Mouse (Mus musculus): ENCODE measurements at regions not wholly inside any gene's neighbourhood (a gene's known extent, or its start where the extent isn't known, plus 50 kb on each side); places are given as distances from the start of the nearest gene placed in this dataset.
"Not testable (repeated sequence)": the region's sequence is repeated elsewhere in the genome, so short reads cannot be mapped to it uniquely, and the experiment has no call there.

GRCm38 (mm10) chr9:115760496-115760895, 148.8 kb upstream of the Gadl1 start:
- ChIA-PET CTCF (no interaction called here), POLR2A (interaction anchor here in 1 of 4 experiments (0.6 kb wide), 1 partner anchor 14 kb away, joined by 3 read pairs; no protein-coding TSS in a partner anchor)

DNA sequence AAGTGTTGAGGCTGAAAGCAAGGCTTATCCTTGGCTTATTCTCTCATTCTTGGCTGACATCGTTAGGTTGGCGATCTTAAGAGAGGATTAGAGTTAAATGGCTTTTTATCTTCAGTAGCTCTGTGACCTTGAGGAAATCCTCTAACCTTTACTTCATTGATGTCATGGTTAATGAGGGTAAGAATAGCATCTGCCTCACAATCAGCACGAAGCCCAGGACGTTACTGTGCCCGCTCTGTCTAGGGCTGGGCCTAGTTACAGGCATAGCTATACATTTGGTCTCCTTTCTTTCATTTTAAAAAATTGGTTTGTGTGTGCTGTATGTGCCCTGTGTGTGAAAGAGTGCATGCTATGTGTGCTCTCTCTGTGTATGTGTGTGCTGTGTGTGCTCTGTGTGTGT, 145.1 kb upstream of the Gadl1 start:
- ChIA-PET POLR2A (interaction anchor here in 1 of 4 experiments (1.5 kb wide), 1 partner anchor 98 kb away, joined by 3 read pairs; no protein-coding TSS in a partner anchor), CTCF (interaction anchor here in 1 of 4 experiments (0.6 kb wide), 1 partner anchor 1392 kb away, joined by 3 read pairs; no protein-coding TSS in a partner anchor)

GRCm38 (mm10) chr9:115766471-115766870, 142.8 kb upstream of the Gadl1 start:
- ChIA-PET POLR2A (no interaction called here), CTCF (no interaction called here)

- CTCF ChIA-PET, result no interaction called here
- POLR2A ChIA-PET, result no interaction called here
These were observed 134.1 kb upstream of the Gadl1 start for GRCm38 (mm10) chr9:115775112-115775511.

DNA sequence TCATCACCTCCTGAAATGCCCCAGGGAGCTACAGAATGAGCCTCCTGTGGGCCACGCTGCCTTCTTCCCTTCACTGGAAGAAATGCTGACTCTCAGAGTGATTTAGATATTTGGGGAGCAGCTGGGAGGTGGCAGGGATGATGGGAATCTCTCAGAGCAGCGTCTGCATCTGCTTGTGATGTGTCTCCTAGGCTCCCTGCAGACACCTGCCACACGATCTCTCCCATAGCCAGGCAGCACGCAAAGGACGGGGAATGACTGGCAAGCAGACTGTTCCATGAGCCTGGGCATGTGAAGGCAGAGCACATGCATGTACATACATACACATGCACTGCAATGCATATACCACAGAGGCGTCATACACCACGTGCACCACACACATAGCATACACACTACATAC, 133.4 kb upstream of the Gadl1 start:
- ChIA-PET POLR2A (no interaction called here), CTCF (no interaction called here)

DNA sequence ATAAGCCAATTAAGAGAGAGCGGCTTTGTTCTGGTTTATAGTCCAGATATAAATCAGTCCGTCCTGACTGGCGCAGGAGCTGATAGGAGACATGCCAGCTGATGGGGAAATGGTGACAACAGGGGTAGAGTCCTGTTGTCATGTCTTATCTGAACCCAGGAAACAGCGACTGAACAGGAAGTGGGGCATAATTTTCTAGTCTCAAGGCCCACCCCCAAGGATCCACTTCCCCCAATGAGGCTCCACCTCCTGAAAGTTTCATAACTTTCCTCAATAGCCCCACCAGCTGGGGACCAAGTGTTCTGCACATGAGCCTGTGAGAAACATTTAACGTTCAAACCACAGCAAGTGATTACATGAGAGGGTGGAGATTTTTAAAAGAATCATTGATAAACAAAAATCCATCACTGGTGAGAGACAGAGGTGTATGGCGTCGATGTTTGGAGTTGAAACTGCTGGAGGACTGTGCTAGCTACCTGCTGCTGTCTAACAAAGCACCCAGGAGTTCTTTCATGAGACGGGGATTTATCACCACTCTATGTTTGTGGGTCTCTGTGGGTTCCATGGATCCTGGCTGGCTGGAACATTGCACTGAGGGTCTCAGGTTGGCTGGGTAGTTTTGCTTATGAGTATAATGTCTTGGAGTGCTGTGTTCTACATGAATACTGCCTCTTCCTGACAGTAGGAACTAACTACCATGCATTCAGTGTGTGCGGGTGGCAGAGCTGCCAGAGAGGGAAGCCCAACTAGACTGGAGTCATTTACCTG, 132.0 kb upstream of the Gadl1 start:
- POLR2A ChIA-PET, result no interaction called here
- CTCF ChIA-PET, result no interaction called here

DNA sequence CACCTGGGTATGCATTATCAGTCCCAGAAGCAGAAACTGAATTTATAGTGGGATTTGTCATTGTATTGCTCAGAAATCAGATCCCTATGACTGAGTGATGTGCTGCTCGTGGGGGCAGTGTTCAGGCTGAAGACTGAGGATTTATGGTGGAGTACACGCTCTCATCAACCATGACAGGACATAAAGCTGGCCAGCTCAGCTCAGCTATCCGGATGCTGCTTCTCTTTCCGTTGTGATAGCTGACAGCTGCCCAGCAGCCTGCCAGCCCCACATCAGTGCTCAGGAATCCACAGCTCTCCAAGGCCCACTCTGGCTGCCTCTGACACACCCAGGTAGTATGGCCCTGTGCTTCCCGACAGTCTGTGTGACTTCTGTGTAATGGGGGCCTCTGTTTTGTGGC, 130.4 kb upstream of the Gadl1 start:
- CTCF ChIA-PET, result no interaction called here
- POLR2A ChIA-PET, result interaction anchor here in 1 of 4 experiments (0.6 kb wide), 1 partner anchor 67 kb away, joined by 3 read pairs; no protein-coding TSS in a partner anchor

GRCm38 (mm10) chr9:115799330-115799729, 109.9 kb upstream of the Gadl1 start:
- ChIA-PET CTCF (no interaction called here), POLR2A (no interaction called here)

DNA sequence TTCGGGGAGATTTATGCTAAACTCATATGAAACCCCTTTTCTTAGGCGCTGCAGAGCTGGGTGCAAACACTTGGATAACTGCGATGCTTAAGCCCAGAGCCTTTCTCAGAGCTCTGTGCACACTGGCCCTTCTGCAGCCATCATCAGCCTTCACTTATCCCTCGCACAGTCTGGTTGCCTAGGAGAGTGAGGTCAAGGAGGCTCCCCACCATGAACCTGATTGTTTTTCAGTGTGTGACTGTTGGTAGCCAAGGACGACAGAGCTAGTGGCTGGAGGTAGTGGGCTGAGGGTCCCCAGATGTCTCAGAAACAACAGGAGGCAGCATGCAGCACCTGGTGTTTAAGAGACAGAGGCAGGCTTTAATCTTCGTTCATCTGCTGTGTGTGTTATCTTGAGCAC, 108.6 kb upstream of the Gadl1 start:
- ChIA-PET CTCF (no interaction called here), POLR2A (interaction anchor here in 1 of 4 experiments (0.6 kb wide), 1 partner anchor 320 kb away, joined by 4 read pairs; no protein-coding TSS in a partner anchor)

DNA sequence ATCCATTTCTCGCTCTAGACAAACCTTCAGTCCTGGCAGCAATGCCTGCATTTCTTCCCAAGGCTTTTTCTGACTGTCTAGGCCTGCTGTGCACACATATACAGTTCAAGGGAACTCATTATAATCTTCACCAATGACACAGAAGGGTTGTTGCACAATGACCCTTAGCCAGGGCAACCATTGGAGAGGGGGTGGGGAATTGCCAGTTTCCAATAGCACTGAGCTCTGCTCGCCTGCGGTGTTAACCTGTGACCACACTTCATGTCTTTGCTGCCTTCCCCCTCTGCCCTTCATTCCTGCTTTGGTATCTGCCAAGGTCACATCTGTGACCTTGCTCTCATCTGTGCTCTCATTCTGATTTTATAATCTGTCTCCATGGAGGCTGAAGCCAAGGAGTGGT, 106.2 kb upstream of the Gadl1 start:
- ChIA-PET POLR2A (interaction anchor here in 1 of 4 experiments (0.5 kb wide), 1 partner anchor 68 kb away, joined by 6 read pairs; no protein-coding TSS in a partner anchor), CTCF (interaction anchor here in 1 of 4 experiments (0.7 kb wide), 1 partner anchor 183 kb away, joined by 3 read pairs; no protein-coding TSS in a partner anchor)

DNA sequence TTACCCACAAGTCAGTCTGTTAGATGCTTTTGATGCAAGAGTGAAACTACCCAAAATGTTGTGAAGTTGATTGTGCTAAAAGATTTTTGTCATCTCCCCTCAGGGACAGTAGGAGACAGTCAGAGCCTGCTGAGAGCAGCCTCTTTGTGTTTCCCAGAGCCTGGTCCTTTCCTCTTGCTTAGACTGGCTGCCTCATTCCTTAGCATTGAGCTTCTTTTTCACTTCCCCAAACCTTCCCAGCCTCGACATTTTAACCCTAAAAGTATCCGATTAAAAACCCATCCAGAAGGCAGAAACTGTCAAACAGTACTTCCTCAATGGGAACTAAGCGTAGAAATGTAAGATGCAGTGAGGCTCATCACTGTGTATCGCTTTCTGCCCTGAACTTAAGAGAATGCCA, 104.0 kb upstream of the Gadl1 start:
- ChIA-PET POLR2A (no interaction called here), CTCF (interaction anchor here in 1 of 4 experiments (0.6 to 0.8 kb wide), 2 partner anchors 31 to 200 kb away, joined by 3 to 4 read pairs; no protein-coding TSS in a partner anchor)

DNA sequence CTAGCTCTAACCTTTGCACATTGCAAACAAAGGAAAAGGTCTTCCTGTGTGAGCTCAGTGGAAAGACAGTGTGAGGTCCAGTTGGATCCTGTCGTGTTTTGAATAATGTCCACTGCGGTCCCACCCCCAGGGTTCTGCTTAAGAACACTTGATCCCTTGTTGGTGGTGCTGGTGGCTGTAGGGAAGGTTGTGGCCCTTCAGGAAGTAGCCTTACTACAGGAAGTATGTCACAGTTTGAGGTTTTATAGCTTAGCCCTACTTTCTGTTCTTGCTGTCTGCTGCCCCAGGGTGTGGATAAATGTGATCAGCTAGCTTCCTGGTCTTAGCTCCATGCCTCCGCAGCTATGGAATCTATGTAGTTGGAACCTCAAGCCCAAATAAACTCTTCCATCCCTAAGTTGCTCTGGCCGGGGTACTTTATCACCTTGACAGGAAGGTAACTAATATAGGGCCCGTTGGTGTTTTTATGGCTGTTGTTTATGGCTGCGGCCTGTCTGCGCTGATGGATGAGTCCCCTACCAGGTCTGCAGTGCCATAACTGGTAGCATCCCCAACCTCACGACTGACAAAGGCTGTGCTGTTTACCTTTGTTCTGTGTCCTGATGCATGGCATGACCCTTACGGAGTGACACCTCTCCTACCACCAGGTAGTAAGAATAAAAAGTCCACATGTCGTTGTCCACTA, 103.1 kb upstream of the Gadl1 start:
- CTCF ChIA-PET, result no interaction called here
- POLR2A ChIA-PET, result no interaction called here

DNA sequence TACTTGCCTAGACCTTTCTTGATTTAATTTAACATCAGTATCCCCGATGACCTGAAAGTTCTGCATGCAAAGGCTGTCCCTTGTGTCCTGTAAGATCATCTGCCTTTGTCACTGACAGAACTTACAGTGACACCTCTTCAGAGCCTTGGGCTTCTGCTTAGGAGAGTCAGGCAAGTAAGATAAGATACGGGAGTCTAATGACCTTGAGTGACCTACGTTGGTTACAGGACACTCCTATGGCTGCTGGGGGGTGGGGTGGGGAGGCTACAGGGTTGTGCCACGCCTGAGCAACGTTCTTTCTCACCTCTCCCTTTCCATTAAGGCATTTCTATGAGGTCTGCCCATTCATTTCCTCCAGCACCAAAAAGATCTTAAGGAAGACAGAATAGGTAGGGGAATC, 69.1 kb upstream of the Gadl1 start:
- ChIA-PET POLR2A (no interaction called here), CTCF (no interaction called here)

DNA sequence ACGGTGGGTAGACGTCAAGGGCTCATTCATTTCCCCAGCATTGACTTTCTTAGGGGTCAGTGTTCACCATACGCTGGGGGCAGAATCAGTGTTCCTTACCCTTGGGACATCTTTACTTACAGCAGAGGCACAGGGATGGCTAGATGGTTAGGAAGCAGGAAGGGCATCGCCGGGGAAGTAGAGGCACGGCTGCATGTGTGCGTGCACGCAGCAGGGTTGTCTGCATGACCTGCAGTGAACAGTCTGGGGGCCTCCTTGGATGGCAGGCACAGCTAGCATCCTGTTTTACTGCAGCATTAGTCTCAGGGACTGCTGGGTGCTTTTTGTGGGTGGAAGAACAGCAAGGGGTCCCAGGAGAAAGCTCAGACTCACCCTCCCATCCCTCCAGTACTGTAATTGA, 68.5 kb upstream of the Gadl1 start:
- CTCF ChIA-PET, result interaction anchor here in 1 of 4 experiments (0.6 kb wide), 1 partner anchor 18 kb away, joined by 3 read pairs; no protein-coding TSS in a partner anchor
- POLR2A ChIA-PET, result interaction anchor here in 1 of 4 experiments (1.3 kb wide), 1 partner anchor 116 kb away, joined by 3 read pairs; no protein-coding TSS in a partner anchor

DNA sequence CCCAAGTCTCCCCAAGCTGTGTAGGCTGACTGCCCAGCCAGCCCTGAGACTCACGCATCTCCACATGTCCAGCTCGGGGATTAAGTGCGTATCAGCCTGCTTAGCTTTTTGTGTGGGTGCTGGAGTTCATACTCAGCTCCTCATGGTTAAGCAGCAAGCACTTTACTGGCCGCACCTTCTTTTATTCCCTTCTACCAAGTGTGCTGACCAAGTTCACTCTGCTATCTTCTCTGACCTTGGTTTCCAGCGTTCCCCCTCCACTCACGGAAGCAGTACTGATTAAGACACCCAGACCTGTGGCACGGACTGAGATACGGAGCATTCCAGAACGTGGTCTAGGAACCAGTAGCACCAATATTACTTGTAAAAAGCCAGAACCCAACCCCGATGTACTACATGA, 67.6 kb upstream of the Gadl1 start:
- POLR2A ChIA-PET, result interaction anchor here in 1 of 4 experiments (1.3 kb wide), 1 partner anchor 117 kb away, joined by 3 read pairs; no protein-coding TSS in a partner anchor
- CTCF ChIA-PET, result no interaction called here

DNA sequence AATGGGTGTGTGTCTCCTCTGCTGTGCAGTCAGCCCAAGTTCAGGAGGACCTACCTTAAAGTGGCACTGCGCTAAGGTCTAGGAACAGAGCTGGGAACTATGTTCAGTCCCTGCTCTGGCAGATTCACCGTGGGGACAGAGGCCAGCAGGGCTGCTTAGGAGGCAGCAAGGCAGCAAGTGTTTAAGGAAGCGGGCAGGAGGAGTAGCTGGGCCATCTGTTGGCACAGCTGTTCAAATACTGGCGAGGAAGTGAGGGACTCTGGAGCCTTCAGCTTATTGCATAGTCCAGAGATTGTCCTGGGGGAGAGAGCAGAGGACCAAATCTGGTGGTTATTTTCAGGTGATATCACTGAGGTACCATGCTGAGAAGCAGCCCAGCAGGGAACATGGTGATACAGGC, 64.9 kb upstream of the Gadl1 start:
- CTCF ChIA-PET, result no interaction called here
- POLR2A ChIA-PET, result no interaction called here

DNA sequence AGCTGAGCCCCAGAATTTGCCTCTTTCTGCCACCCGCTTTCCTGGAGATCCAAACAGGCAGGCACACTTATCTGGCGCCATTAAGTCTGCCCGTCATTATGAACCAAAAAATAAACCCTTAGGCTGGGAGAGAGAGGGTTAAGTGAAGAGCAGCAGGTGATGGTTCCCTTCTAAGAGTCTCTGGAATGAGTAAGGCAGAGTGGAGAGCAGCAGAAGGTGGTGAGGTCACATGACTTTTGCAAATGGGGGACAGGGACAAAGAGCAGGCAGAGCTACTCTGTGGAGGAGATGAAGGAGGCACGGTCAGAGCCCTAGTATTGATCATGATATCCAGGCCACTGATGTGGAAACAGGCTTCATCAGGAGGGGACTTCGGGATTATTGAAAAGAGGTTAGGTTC, 64.2 kb upstream of the Gadl1 start:
- ChIA-PET POLR2A (interaction anchor here in 1 of 4 experiments (0.5 kb wide), 1 partner anchor 111 kb away, joined by 3 read pairs; no protein-coding TSS in a partner anchor), CTCF (no interaction called here)

DNA sequence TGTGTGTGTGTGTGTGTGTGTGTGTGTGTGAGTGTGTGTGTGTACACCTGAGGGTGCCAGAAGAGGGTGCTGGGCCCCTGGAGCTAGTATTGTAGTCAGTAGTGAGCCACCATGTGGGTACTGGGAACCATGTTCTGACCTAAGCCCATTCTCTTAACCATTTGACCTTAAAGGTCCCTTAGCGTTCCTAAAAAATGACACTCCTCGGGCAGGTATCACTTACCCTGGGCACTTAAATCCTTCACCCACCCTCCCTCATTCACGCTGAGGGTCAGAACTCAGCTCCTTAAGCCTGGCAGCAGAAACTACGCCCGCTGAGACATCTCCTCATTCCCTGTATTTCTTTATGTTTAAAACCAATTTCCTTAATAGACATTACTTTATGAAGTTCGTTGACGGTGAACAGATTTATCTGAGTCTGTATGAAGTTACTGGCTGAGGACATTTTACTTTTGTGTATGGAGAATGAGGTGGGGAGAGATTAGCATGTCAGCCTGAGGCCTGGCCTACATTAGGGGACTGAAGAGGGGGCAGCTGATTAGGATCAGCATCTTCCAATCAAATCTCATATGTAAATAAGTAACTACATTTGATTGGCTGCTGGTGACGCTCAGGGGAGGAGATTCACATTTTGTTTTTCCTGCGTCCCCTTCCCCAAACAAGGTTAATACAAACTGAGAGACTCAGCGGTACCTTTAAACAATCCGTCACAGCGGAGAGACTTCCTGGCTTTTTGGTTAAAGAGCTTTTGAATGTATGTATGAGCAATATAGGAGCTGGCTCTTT, 61.8 kb upstream of the Gadl1 start:
- CTCF ChIA-PET, result no interaction called here
- POLR2A ChIA-PET, result interaction anchor here in 1 of 4 experiments (0.6 kb wide), 1 partner anchor 740 kb away, joined by 3 read pairs; no protein-coding TSS in a partner anchor

GRCm38 (mm10) chr9:115853210-115853842, 55.9 kb upstream of the Gadl1 start:
- POLR2A ChIA-PET, result interaction anchor here in 1 of 4 experiments (0.7 kb wide), 1 partner anchor 129 kb away, joined by 4 read pairs; no protein-coding TSS in a partner anchor
- CTCF ChIA-PET, result not testable (repeated sequence)

All from embryonic stem cell, embryonic (primary cell).